Mouse (Mus musculus): ENCODE data around the gene Mc3r. TPM values are rescaled to one million over a fixed set of nuclear protein-coding genes. Genes with fewer than 3 reads are reported as not detected.

Gene Mc3r
- polyA plus RNA-seq, 1 experiment from 2014 or later = not detected

DNA sequence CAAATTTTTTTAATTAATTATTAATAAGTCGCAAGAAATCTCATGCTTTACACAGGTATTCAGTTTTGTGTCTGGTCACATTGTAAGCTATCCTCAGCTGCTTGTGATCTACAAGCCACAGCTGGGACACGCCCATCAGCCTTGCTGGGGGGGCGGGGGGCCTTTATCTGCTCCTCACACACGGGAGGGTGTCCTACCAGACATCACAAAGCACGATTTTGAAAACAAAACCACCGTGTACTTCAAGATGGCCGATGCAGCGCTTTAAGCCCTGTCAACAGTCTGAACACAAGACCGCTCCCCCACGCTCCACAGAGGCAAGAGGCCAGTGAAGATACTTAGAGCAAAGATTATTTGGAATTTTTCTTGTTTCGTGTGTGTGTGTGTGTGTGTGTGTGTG is 42.2 kb downstream of the Mc3r start:
- Histone ChIP-seq H3K27me3 (replicated peaks; ENCODE audit: control insufficient read depth, insufficient read depth, low read length) (no peaks in the 10 kb centered on the region), H3K4me2 (ENCODE audit: low read depth, low read length) (no peak overlapping the region)

DNA sequence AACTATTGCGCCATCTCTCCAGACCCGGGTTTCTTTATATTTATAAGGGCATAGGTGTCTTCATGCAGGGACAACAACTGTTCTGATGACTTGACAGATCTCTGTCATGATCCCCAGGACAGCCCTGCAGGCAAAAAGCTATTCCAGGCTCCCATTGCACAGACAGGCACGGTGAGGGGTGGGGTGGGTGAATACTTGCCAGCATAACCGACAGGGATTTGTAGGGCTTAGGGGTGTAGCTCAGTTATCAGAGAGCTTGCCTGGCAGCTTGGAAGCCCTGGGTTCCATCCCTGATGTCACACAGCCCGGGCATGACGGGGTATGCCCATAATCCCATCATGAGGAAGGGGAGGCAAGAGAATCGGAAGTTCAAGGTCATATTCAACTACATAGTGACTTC is 42.7 kb downstream of the Mc3r start:
- H3K4me1 ChIP-seq (ENCODE audit: control insufficient read depth, insufficient read depth, low read length) = no peaks in the 10 kb centered on the region
- H3K4me2 ChIP-seq (ENCODE audit: low read depth, low read length) = no peak overlapping the region
- whole genome bisulfite sequencing = 82% methylated on average over 7 of the region's 7 CpGs
- H3K27me3 ChIP-seq (replicated peaks; ENCODE audit: control insufficient read depth, insufficient read depth, low read length) = no peaks in the 10 kb centered on the region
- no peak overlapping the region for H3K9ac ChIP-seq (ENCODE audit: low read depth, low read length)
- no peaks in the 10 kb centered on the region for H3K9me3 ChIP-seq (ENCODE audit: control insufficient read depth, low read length)
- ATAC-seq = peak; percentile 66
- no peak overlapping the region for H3K27ac ChIP-seq (ENCODE audit: low read length)
- no peak overlapping the region for H3K4me3 ChIP-seq (ENCODE audit: low read length)
- no peaks in the 10 kb centered on the region for H3K36me3 ChIP-seq (ENCODE audit: control insufficient read depth, insufficient read depth, low read length)

More for the DNA sequence above, 42.2 kb downstream of the Mc3r start:
- Histone ChIP-seq H3K27ac (ENCODE audit: low read length) (no peak overlapping the region), H3K4me3 (ENCODE audit: low read length) (no peak overlapping the region), H3K9ac (ENCODE audit: low read depth, low read length) (no peak overlapping the region), H3K36me3 (ENCODE audit: control insufficient read depth, insufficient read depth, low read length) (no peaks in the 10 kb centered on the region), H3K9me3 (ENCODE audit: control insufficient read depth, low read length) (no peaks in the 10 kb centered on the region), H3K4me1 (ENCODE audit: control insufficient read depth, insufficient read depth, low read length) (no peaks in the 10 kb centered on the region)
- WGBS = 80% methylated on average over 11 of the region's 11 CpGs
- ATAC-seq = peak; percentile 62

DNA sequence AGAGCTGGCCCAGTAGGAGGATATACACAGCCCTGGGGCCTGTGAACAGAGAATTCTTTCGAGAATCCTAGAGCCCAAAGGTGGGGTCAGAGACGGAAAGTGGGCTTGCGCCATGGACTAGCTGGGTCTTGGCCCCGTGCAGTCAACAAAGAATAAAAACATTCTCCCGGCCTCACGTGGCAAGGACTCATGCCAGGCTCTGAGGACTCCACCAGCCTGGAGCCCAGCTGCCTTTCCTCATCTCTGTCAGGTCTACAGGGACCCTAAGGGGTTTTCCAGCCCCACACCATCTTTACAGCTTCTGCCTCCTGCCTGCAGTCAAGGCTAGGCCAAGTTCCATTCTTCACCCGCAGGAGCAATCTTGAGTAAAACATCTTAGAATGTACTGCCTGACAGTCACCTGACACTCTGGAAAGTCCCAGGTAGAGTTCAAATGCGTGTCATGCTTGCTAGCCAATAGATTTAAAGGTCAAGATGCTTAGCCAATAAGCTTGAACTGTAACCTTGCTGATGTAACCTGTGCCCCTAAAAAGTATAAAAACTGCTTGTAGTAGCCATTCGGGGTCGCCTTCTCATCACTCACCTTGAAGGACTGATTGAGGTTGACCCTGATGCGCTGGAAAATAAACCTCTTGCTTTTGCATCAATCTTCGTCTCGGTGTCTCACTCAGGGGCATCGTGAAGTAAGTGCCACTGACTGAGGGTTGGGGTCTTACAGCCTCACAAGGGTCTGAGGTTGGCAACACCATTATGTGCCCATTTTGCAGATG is 43.6 kb downstream of the Mc3r start:
- ATAC-seq = no peak
- 84% methylated on average over 14 of the region's 14 CpGs for WGBS
- no peaks in the 10 kb centered on the region for H3K36me3 ChIP-seq (ENCODE audit: control insufficient read depth, insufficient read depth, low read length)
- H3K27ac ChIP-seq (ENCODE audit: low read length) = no peak overlapping the region
- H3K4me2 ChIP-seq (ENCODE audit: low read depth, low read length) = no peak overlapping the region
- no peaks in the 10 kb centered on the region for H3K9me3 ChIP-seq (ENCODE audit: control insufficient read depth, low read length)
- no peak overlapping the region for H3K4me3 ChIP-seq (ENCODE audit: low read length)
- no peak overlapping the region for H3K9ac ChIP-seq (ENCODE audit: low read depth, low read length)
- no peaks in the 10 kb centered on the region for H3K4me1 ChIP-seq (ENCODE audit: control insufficient read depth, insufficient read depth, low read length)
- H3K27me3 ChIP-seq (replicated peaks; ENCODE audit: control insufficient read depth, insufficient read depth, low read length) = no peaks in the 10 kb centered on the region

DNA sequence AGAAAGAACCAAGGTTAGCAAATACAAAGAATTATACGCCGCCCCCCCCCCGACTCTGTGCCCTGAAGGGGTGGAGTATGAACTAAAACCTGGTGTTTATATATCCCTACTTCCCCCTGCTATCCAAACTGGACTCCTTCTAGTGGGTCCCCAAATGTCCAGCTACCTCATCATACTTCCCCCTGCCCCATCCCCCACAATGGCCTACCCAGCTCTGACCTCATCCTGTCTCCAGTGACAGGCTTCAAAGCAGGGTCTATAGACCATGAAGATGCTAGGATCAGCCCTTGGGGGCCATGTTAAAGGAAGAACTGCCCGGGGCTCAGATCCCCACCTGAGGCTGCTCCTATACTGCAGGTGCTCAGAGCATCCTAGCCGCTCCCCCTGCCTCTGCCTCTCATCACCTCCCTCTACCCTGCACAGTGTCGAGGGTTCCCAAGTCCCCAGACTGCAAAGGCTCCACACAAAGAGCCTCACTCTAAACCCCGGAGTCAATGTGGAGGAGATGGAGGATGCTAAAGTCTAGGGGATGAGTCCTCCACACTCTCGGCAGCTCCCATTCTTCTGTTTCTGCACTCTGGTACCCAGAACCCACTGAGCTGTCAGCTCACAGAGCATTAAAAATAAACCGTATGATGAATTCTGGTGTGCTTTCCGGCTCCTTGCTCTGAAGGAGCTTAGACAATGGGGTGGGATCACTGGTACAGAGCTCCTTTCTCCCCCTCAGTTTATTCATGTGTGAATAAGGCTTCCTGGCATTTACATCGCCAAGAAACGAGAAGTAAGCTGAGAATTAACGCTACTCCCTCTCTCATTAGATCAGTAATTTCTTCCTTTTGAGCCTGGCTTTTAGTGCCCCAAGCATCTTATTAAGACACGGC is 44.5 kb downstream of the Mc3r start:
- H3K4me2 ChIP-seq (ENCODE audit: low read depth, low read length) = no peak overlapping the region
- H3K4me3 ChIP-seq (ENCODE audit: low read length) = no peak overlapping the region
- H3K9ac ChIP-seq (ENCODE audit: low read depth, low read length) = no peak overlapping the region
- no peak for ATAC-seq
- H3K9me3 ChIP-seq (ENCODE audit: control insufficient read depth, low read length) = no peaks in the 10 kb centered on the region
- H3K36me3 ChIP-seq (ENCODE audit: control insufficient read depth, insufficient read depth, low read length) = no peaks in the 10 kb centered on the region
- 76% methylated on average over 14 of the region's 14 CpGs for WGBS
- H3K27me3 ChIP-seq (replicated peaks; ENCODE audit: control insufficient read depth, insufficient read depth, low read length) = no peaks in the 10 kb centered on the region
- no peaks in the 10 kb centered on the region for H3K4me1 ChIP-seq (ENCODE audit: control insufficient read depth, insufficient read depth, low read length)
- no peak overlapping the region for H3K27ac ChIP-seq (ENCODE audit: low read length)

DNA sequence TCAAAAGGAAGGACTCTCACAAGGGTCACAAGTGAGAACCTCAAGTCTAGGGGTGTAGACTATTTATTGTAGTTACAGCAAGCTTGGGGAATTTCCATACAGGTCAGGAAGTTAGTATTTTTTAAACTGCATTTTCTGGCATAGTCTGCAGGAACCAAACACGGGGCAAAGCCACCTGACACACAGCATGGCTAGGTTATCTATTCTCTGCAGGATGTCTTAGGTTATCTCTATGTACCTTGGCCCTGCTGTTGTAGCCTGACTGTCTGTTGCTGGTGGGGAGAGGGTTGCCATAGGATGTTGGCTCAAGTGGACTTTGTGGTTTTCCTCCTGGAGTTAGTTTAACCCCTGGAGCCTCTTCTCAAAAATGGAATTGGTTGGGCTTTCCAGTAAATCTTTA is 49.8 kb downstream of the Mc3r start:
- Histone ChIP-seq H3K9me3 (ENCODE audit: control insufficient read depth, low read length) (no peaks in the 10 kb centered on the region), H3K4me1 (ENCODE audit: control insufficient read depth, insufficient read depth, low read length) (no peaks in the 10 kb centered on the region), H3K27ac (ENCODE audit: low read length) (no peak overlapping the region), H3K4me3 (ENCODE audit: low read length) (no peak overlapping the region), H3K4me2 (ENCODE audit: low read depth, low read length) (no peak overlapping the region), H3K9ac (ENCODE audit: low read depth, low read length) (no peak overlapping the region), H3K27me3 (replicated peaks; ENCODE audit: control insufficient read depth, insufficient read depth, low read length) (no peaks in the 10 kb centered on the region), H3K36me3 (ENCODE audit: control insufficient read depth, insufficient read depth, low read length) (no peaks in the 10 kb centered on the region)
- 41% methylated on average over 1 of the region's 1 CpGs for WGBS
- ATAC-seq = no peak; the same call in 1 of the 2 replicates

DNA sequence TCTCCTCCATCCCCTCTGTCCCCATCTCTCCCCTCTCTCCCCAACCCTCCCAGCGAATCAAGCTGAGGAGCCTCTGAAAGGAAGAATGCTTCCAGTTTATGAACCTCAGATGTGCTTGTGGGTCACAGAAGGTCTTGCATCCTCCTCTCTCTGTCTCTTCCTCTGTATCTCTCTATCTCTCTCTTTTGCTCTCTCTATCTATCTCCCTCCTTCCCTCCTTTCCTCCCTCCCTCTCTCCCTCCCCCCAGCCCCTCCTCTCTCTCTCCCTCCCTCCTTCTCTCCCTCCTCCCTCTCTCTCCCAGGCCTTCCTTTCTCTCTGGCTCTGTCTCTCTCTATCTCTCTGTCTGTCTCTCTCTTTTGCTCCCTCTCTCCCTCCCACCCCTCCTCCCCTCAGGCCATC is 50.2 kb downstream of the Mc3r start:
- Histone ChIP-seq H3K27ac (ENCODE audit: low read length) (no peak overlapping the region), H3K36me3 (ENCODE audit: control insufficient read depth, insufficient read depth, low read length) (no peaks in the 10 kb centered on the region), H3K9ac (ENCODE audit: low read depth, low read length) (no peak overlapping the region), H3K4me3 (ENCODE audit: low read length) (no peak overlapping the region), H3K9me3 (ENCODE audit: control insufficient read depth, low read length) (no peaks in the 10 kb centered on the region), H3K4me1 (ENCODE audit: control insufficient read depth, insufficient read depth, low read length) (no peaks in the 10 kb centered on the region), H3K4me2 (ENCODE audit: low read depth, low read length) (no peak overlapping the region), H3K27me3 (replicated peaks; ENCODE audit: control insufficient read depth, insufficient read depth, low read length) (no peaks in the 10 kb centered on the region)
- whole genome bisulfite sequencing = 69% methylated on average over 1 of the region's 1 CpGs
- no peak for ATAC-seq

DNA sequence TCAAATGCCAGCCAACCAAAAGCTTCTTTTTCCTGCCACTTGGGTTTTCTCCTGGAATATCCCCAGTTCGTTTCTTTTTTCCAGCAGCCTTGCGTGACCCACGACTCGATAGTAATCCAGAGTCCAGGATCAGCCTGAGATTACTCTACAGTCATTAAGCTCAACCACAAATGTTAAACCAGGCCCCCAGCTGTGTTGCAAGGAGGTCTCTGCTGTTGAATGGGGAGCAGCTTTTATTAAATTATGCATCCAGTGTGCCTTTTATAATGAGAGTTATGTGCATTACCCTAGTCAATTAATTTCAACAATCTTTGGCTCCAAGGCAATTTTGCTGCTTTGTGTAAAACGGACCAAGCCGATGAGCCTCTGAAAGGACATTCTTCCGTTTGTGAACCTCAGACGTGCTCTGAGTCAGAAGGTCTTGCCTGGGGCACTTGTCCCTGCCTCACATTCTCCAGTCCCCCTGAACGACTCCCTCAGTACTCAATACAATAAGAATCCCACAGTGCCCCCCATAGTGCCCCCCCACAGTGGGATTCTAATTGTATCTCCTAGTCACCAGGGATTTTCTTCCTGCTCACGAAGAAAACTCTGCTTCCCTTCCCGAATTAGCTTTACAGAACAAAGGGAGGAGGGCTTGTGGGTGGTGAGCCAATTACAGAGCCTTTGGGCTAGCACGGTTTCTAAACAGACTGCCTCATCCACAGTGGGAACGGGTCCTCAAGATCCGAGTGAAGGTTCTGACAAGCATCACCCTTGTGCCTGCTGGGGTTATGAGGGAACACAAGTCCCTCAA is 51.0 kb downstream of the Mc3r start:
- Histone ChIP-seq H3K4me2 (ENCODE audit: low read depth, low read length) (no peak overlapping the region), H3K27ac (ENCODE audit: low read length) (no peak overlapping the region), H3K9ac (ENCODE audit: low read depth, low read length) (no peak overlapping the region), H3K27me3 (replicated peaks; ENCODE audit: control insufficient read depth, insufficient read depth, low read length) (no peaks in the 10 kb centered on the region), H3K4me3 (ENCODE audit: low read length) (no peak overlapping the region), H3K9me3 (ENCODE audit: control insufficient read depth, low read length) (no peaks in the 10 kb centered on the region), H3K4me1 (ENCODE audit: control insufficient read depth, insufficient read depth, low read length) (no peaks in the 10 kb centered on the region), H3K36me3 (ENCODE audit: control insufficient read depth, insufficient read depth, low read length) (no peaks in the 10 kb centered on the region)
- no peak for ATAC-seq
- WGBS = 28% methylated on average over 14 of the region's 14 CpGs
